Mouse (Mus musculus) midbrain, embryonic 11.5 days (tissue): ENCODE results near the gene Stn1. TPM values are rescaled to one million over a fixed set of nuclear protein-coding genes. Genes with fewer than 3 reads are reported as not detected.

Experiments
- ATAC-seq: fragments of 200-750 bp; cut with Nextera tagmentation; 2 replicates; pipeline ENCODE4 v1.8.0; 2017; ENCODE audit warnings: moderate TSS enrichment, moderate library complexity; ENCODE audit not compliant: low FRiP score
- DNase-seq: peaks from one replicate; pipeline ENCODE4 v3.0.0; 2015; ENCODE audit warnings: low spot score; ENCODE audit errors: missing footprints
- H3K27ac ChIP-seq: fragments of 300-500 bp; sonication (generic); 2 replicates; pipeline ENCODE4 v1.5.1; 2014; ENCODE audit warnings: low read depth, low read length
- H3K27me3 ChIP-seq: fragments of 300-500 bp; sonication (generic); 2 replicates; pipeline ENCODE4 v1.6.1; 2014; ENCODE audit warnings: mild to moderate bottlenecking, low read length, moderate library complexity, mixed read lengths; ENCODE audit not compliant: control insufficient read depth, insufficient read depth
- H3K36me3 ChIP-seq: fragments of 300-500 bp; sonication (generic); 2 replicates; pipeline ENCODE4 v1.6.1; 2014; ENCODE audit warnings: mild to moderate bottlenecking, low read length, moderate library complexity, mixed read lengths; ENCODE audit not compliant: control insufficient read depth, insufficient read depth
- H3K4me1 ChIP-seq: fragments of 300-500 bp; sonication (generic); 2 replicates; pipeline ENCODE4 v1.6.1; 2014; ENCODE audit warnings: low read length; ENCODE audit not compliant: control insufficient read depth, insufficient read depth
- H3K4me2 ChIP-seq: fragments of 300-500 bp; sonication (generic); 2 replicates; pipeline ENCODE4 v1.6.1; 2014; ENCODE audit warnings: mild to moderate bottlenecking, moderate library complexity
- H3K4me3 ChIP-seq: fragments of 300-500 bp; sonication (generic); 2 replicates; pipeline ENCODE4 v1.5.1; 2014; ENCODE audit warnings: low read depth, low read length
- H3K9ac ChIP-seq: fragments of 300-500 bp; sonication (generic); 2 replicates; pipeline ENCODE4 v1.6.1; 2014; ENCODE audit warnings: low read length
- H3K9me3 ChIP-seq: fragments of 300-500 bp; sonication (generic); 2 replicates; pipeline ENCODE4 v1.6.1; 2016; ENCODE audit warnings: low read length; ENCODE audit not compliant: control insufficient read depth
- WGBS: fragments of 180-500 bp; shearing (Covaris S2); extraction: QIAGEN DNeasy Blood & Tissue Kit; methylation state at CpG from one replicate; pipeline ENCODE4 v1.1.7; 2014; 5-methylcytosine and 5-hydroxymethylcytosine counted together
- polyA plus RNA-seq: library from polyadenylated mRNA; unstranded; fragments of >200 nt; fragmentation: Nextera tagmentation; extraction: Ambion mirVana; gene quantifications from 2 replicates; pipeline ENCODE4 v1.2.1, GENCODE M21; 2014

Stn1 gene
- polyA plus RNA-seq, 1 experiment from 2014 or later = 43.9 TPM

- H3K9ac ChIP-seq = no peak overlapping the region
- ATAC-seq (no peak), DNase-seq (no peak)
- no peak overlapping the region for H3K27ac ChIP-seq
- no peak overlapping the region for H3K4me3 ChIP-seq
- no peak overlapping the region for H3K4me2 ChIP-seq
- H3K4me1 ChIP-seq = peaks cover 7% of the 10 kb centered on the region; the same call in 1 of the 2 replicates
- no peaks in the 10 kb centered on the region for H3K9me3 ChIP-seq
- H3K36me3 ChIP-seq = no peaks in the 10 kb centered on the region
- H3K27me3 ChIP-seq = no peaks in the 10 kb centered on the region
- 88% methylated on average over 5 of the region's 5 CpGs for WGBS
Measured at GRCm38 (mm10) chr19:47508771-47509281, 28.5 kb downstream of the Stn1 start.

- Histone ChIP-seq H3K4me1 (peaks cover 7% of the 10 kb centered on the region; the same call in 1 of the 2 replicates), H3K9ac (no peak overlapping the region), H3K9me3 (no peaks in the 10 kb centered on the region), H3K36me3 (no peaks in the 10 kb centered on the region), H3K27me3 (no peaks in the 10 kb centered on the region), H3K27ac (no peak overlapping the region), H3K4me2 (no peak overlapping the region), H3K4me3 (no peak overlapping the region)
- ATAC-seq (no peak), DNase-seq (no peak)
- 94% methylated on average over 3 of the region's 3 CpGs for WGBS
Measured at GRCm38 (mm10) chr19:47508191-47508590, 29.1 kb downstream of the Stn1 start.

DNA sequence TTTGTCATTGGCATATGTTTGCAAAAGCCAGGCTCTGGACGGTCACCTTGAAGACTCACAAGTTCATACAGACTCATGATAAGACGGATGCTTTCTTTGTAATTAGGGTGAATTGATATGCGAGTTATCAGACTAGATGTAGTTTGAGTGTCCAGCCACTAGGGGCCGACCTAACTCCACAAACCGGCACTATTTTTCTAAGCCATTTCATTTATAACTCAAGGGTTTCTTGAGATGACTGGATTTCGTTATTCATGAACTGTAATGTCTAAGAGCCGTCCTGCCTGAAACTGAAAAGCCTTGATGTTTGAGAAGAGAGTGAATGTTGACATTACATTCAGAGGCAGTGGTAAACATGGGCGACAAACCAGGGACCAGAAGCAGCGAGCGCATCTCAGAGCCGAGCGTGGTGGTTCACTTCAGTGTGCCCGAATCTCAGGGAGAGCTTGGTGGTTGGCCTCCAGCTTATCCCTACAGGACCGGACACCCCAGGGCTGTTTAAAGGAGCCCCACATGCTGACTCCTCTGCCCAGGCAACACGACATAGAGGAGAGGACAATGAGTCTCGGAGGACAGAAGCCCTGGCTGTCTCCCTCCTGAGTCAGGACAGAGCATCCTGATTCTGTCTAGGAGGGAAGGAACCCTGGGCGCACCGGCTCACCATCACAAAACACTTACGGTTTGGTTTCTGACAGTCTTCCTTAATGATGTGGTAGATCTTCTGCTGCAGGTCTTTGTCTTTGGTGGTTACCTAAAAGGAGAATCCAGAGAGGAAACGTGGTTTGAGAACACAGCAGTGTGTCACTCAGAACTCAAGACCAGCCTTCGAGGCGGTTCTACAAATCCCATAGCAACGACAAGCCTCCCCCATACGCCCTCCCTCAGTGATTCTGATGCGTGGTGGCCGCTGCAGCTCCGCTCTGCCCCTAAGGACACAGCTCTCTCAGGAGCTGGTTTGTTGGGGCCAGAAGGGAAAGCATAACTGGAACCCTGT is 29.9 kb downstream of the Stn1 start:
- no peaks in the 10 kb centered on the region for H3K36me3 ChIP-seq
- H3K4me2 ChIP-seq = no peak overlapping the region
- no peak overlapping the region for H3K9ac ChIP-seq
- H3K27ac ChIP-seq = no peak overlapping the region
- H3K27me3 ChIP-seq = no peaks in the 10 kb centered on the region
- ATAC-seq (no peak), DNase-seq (peak; percentile 90)
- H3K4me1 ChIP-seq = peaks cover 7% of the 10 kb centered on the region; the same call in 1 of the 2 replicates
- H3K4me3 ChIP-seq = no peak overlapping the region
- no peaks in the 10 kb centered on the region for H3K9me3 ChIP-seq
- 57% methylated on average over 27 of the region's 27 CpGs for WGBS

GRCm38 (mm10) chr19:47503625-47504024 is 33.7 kb downstream of the Stn1 start:
- ATAC-seq = peak; percentile 25; the same call in 1 of the 2 replicates
- WGBS = 64% methylated on average over 4 of the region's 4 CpGs
- Histone ChIP-seq H3K27ac (no peak overlapping the region), H3K9ac (no peak overlapping the region), H3K4me1 (no peaks in the 10 kb centered on the region), H3K4me3 (no peak overlapping the region), H3K4me2 (no peak overlapping the region), H3K36me3 (no peaks in the 10 kb centered on the region), H3K27me3 (no peaks in the 10 kb centered on the region), H3K9me3 (no peaks in the 10 kb centered on the region)
- peak; percentile 92 for DNase-seq

- DNase-seq (peak; percentile 88), ATAC-seq (peak; percentile 31; the same call in 1 of the 2 replicates)
- no peak overlapping the region for H3K4me3 ChIP-seq
- H3K36me3 ChIP-seq = no peaks in the 10 kb centered on the region
- H3K4me2 ChIP-seq = no peak overlapping the region
- H3K27me3 ChIP-seq = no peaks in the 10 kb centered on the region
- no peaks in the 10 kb centered on the region for H3K9me3 ChIP-seq
- no peak overlapping the region for H3K27ac ChIP-seq
- WGBS = 76% methylated on average over 8 of the region's 8 CpGs
- no peaks in the 10 kb centered on the region for H3K4me1 ChIP-seq
- no peak overlapping the region for H3K9ac ChIP-seq
Measured at GRCm38 (mm10) chr19:47502563-47502962, 34.7 kb downstream of the Stn1 start.

DNA sequence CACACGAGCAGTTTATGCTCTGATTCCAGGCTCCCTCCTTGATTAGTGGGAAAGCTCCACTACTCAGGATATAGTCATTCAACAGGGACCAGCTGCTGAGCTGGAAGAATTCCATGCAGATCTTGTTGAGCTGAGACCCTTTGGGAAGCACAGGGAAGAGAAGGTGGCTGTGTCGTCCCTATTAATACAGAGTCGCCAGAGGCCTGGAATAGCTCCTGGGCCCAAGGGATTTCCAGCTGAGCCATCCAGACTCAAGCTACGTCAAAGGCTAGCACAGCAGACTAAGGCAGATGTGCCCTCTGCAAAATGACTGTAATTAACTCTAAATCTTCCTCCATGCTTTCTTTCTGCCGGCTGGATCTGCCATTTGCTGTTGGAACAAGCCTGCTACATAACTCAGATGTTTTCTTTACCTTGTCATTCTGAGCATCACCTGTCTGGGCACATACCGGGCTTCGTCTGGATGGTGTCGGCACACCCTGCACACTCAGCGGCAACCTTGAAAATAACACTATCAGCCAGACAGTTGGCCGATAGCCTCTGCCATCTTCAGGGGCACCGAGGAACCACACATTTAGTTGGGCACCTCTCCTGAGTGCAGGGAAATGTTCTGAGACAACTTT is 36.8 kb downstream of the Stn1 start:
- DNase-seq (no peak), ATAC-seq (no peak)
- H3K9me3 ChIP-seq = no peaks in the 10 kb centered on the region
- no peak overlapping the region for H3K4me3 ChIP-seq
- H3K36me3 ChIP-seq = no peaks in the 10 kb centered on the region
- H3K4me1 ChIP-seq = no peaks in the 10 kb centered on the region
- 84% methylated on average over 11 of the region's 11 CpGs for WGBS
- no peak overlapping the region for H3K27ac ChIP-seq
- H3K4me2 ChIP-seq = no peak overlapping the region
- H3K9ac ChIP-seq = no peak overlapping the region
- no peaks in the 10 kb centered on the region for H3K27me3 ChIP-seq

DNA sequence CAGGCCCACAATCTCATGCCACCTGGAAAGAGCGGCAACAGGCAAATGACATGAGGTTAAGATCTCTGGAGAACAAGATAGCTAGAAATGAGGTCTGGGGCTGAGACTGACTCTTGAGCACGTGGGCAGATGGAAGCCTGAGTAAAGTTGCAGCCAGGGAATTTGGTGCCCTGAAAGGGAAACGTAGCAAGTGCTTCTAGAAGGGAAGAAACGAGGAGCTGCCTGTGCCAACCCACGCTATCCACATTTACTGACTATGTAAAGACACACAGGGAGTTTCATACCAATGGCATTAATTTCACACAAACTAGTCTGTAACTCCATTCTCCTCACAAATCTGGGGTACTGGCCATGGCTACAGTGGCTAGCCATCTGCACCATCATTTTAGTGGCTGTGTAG is 37.5 kb downstream of the Stn1 start:
- ATAC-seq (no peak), DNase-seq (no peak)
- Histone ChIP-seq H3K9ac (no peak overlapping the region), H3K36me3 (no peaks in the 10 kb centered on the region), H3K4me1 (no peaks in the 10 kb centered on the region), H3K27me3 (no peaks in the 10 kb centered on the region), H3K27ac (no peak overlapping the region), H3K4me2 (no peak overlapping the region), H3K9me3 (no peaks in the 10 kb centered on the region), H3K4me3 (no peak overlapping the region)
- 89% methylated on average over 5 of the region's 5 CpGs for WGBS

GRCm38 (mm10) chr19:47498942-47499341 is 38.4 kb downstream of the Stn1 start:
- ATAC-seq (no peak), DNase-seq (no peak)
- Histone ChIP-seq H3K4me1 (0 out of 2 replicates have a peak, but pooled peaks cover 2% of the 10 kb centered on the region), H3K9ac (no peak overlapping the region), H3K27ac (no peak overlapping the region), H3K27me3 (no peaks in the 10 kb centered on the region), H3K4me2 (no peak overlapping the region), H3K4me3 (no peak overlapping the region), H3K9me3 (no peaks in the 10 kb centered on the region), H3K36me3 (no peaks in the 10 kb centered on the region)
- 82% methylated on average over 4 of the region's 4 CpGs for WGBS

GRCm38 (mm10) chr19:47497736-47498135 is 39.6 kb downstream of the Stn1 start:
- Histone ChIP-seq H3K27ac (no peak overlapping the region), H3K4me2 (no peak overlapping the region), H3K4me1 (peaks cover 10% of the 10 kb centered on the region), H3K9me3 (no peaks in the 10 kb centered on the region), H3K27me3 (no peaks in the 10 kb centered on the region), H3K36me3 (no peaks in the 10 kb centered on the region), H3K9ac (no peak overlapping the region), H3K4me3 (no peak overlapping the region)
- DNase-seq (no peak), ATAC-seq (no peak)
- 85% methylated on average over 6 of the region's 6 CpGs for WGBS
